Mouse (Mus musculus) hindbrain, embryonic 10.5 days (tissue): Measurements from ENCODE around the gene Chrm2. TPM values are rescaled to one million over a fixed set of nuclear protein-coding genes. Genes with fewer than 3 reads are reported as not detected.

Experiments
- DNase-seq: peaks from one replicate; pipeline ENCODE4 v3.0.0-alpha.2; 2017; ENCODE audit warnings: low spot score
- H3K27ac ChIP-seq: fragments of 300-500 bp; sonication (generic); 2 replicates; pipeline ENCODE4 v1.5.1; 2016; ENCODE audit warnings: mild to moderate bottlenecking, moderate library complexity
- H3K27me3 ChIP-seq: fragments of 300-500 bp; sonication (generic); 2 replicates; pipeline ENCODE4 v1.6.1; 2016; ENCODE audit warnings: mild to moderate bottlenecking; ENCODE audit not compliant: poor library complexity, insufficient read depth, severe bottlenecking
- H3K36me3 ChIP-seq: fragments of 300-500 bp; sonication (generic); 2 replicates; pipeline ENCODE4 v1.6.1; 2016; ENCODE audit warnings: mild to moderate bottlenecking, moderate library complexity
- H3K4me1 ChIP-seq: fragments of 300-500 bp; sonication (generic); replicated peaks from 2 replicates; pipeline ENCODE4 v1.6.1; 2016; ENCODE audit warnings: mild to moderate bottlenecking
- H3K4me3 ChIP-seq: fragments of 300-500 bp; sonication (generic); 2 replicates; pipeline ENCODE4 v1.5.1; 2016; ENCODE audit warnings: mild to moderate bottlenecking, moderate library complexity
- H3K9me3 ChIP-seq: fragments of 300-500 bp; sonication (generic); 2 replicates; pipeline ENCODE4 v1.6.1; 2016; ENCODE audit warnings: mild to moderate bottlenecking, moderate library complexity
- WGBS: fragments of 180-500 bp; shearing (Covaris S2); methylation state at CpG from one replicate; pipeline ENCODE4 v1.1.7; 2016; 5-methylcytosine and 5-hydroxymethylcytosine counted together
- microRNA counts: library from miRNA; unstranded; fragments of <30 nt; microRNA quantifications from one replicate; lab custom pipeline; 2017
- polyA plus RNA-seq: library from polyadenylated mRNA; unstranded; fragments of >200 nt; fragmentation: Nextera tagmentation; extraction: Ambion mirVana; gene quantifications from 2 replicates; pipeline ENCODE4 v1.2.1, GENCODE M21; 2016

Chrm2 gene
- polyA plus RNA-seq, 1 experiment from 2014 or later, result 0.33 TPM

GRCm38 (mm10) chr6:36566886-36567285, 179.0 kb downstream of the Chrm2 start:
- 89% methylated on average over 2 of the region's 2 CpGs for WGBS
- no peak for DNase-seq
- Histone ChIP-seq H3K4me1 (no peaks in the 10 kb centered on the region), H3K27me3 (no peaks in the 10 kb centered on the region), H3K9me3 (no peaks in the 10 kb centered on the region), H3K4me3 (no peak overlapping the region), H3K36me3 (no peaks in the 10 kb centered on the region), H3K27ac (no peak overlapping the region)

MicroRNAs encoded within 50 kb of the gene (microRNA counts, 519-probe panel; counts per million panel counts)
- microRNA mmu-miR-490 (lab: Ali Mortazavi, UCI), result 1,255 counts per million, percentile 77 among the panel's probes with 10 or more counts
